Mouse (Mus musculus): ENCODE data around the gene Tomm22.
A peak's percentile ranks its signal among the peaks of the same experiment; 100 is the strongest.

The Tomm22 gene

GRCm38 (mm10) chr15:79685141-79685641, 14.5 kb downstream of the Tomm22 start:
- DNase-seq (ENCODE audit: low spot score in 2 of 2) = no peak

GRCm38 (mm10) chr15:79686046-79686869, 15.6 kb downstream of the Tomm22 start:
- peak; percentile 42 to 44 for DNase-seq (ENCODE audit: low spot score in 2 of 2)

GRCm38 (mm10) chr15:79687175-79687574, 16.5 kb downstream of the Tomm22 start:
- no peak for DNase-seq (ENCODE audit: low spot score in 2 of 2)

- DNase-seq (ENCODE audit: low spot score in 2 of 2) = peak; percentile 95 to 96
These were observed 17.1 kb downstream of the Tomm22 start, which contains the start of gene Josd1 for GRCm38 (mm10) chr15:79687646-79688267. TSS of gene Josd1 (minus strand) at chr15:79687919.

- no peak for DNase-seq (ENCODE audit: low spot score in 2 of 2)
These were observed 17.8 kb downstream of the Tomm22 start for GRCm38 (mm10) chr15:79688268-79688956.

GRCm38 (mm10) chr15:79689662-79690425, 19.2 kb downstream of the Tomm22 start:
- DNase-seq (ENCODE audit: low spot score in 2 of 2) = no peak

GRCm38 (mm10) chr15:79690426-79691022, 19.9 kb downstream of the Tomm22 start, which contains the start of gene Gtpbp1:
TSS of gene Gtpbp1 (plus strand) at chr15:79690845.
- DNase-seq (ENCODE audit: low spot score in 2 of 2) = peak; percentile 97 to 98

GRCm38 (mm10) chr15:79691023-79691508, 20.4 kb downstream of the Tomm22 start:
- peak in 1 of 2 experiments; percentile 17 for DNase-seq (ENCODE audit: low spot score in 2 of 2)

- DNase-seq (ENCODE audit: low spot score in 2 of 2) = no peak
These were observed 21.7 kb downstream of the Tomm22 start for GRCm38 (mm10) chr15:79692334-79692733.

GRCm38 (mm10) chr15:79693740-79694139, 23.1 kb downstream of the Tomm22 start:
- DNase-seq (ENCODE audit: low spot score in 2 of 2) = no peak

GRCm38 (mm10) chr15:79694512-79694911, 23.9 kb downstream of the Tomm22 start:
- DNase-seq (ENCODE audit: low spot score in 2 of 2) = no peak

GRCm38 (mm10) chr15:79695516-79695915, 24.9 kb downstream of the Tomm22 start:
- DNase-seq (ENCODE audit: low spot score in 2 of 2) = no peak

GRCm38 (mm10) chr15:79696508-79696907, 25.8 kb downstream of the Tomm22 start:
- DNase-seq (ENCODE audit: low spot score in 2 of 2) = no peak

- DNase-seq (ENCODE audit: low spot score in 2 of 2) = no peak
These were observed 26.4 kb downstream of the Tomm22 start for GRCm38 (mm10) chr15:79697011-79697410.

- no peak for DNase-seq (ENCODE audit: low spot score in 2 of 2)
These were observed 27.0 kb downstream of the Tomm22 start for GRCm38 (mm10) chr15:79697558-79698187.

GRCm38 (mm10) chr15:79706603-79707214, 36.0 kb downstream of the Tomm22 start:
- DNase-seq (ENCODE audit: low spot score in 2 of 2) = no peak

GRCm38 (mm10) chr15:79708229-79708822, 37.7 kb downstream of the Tomm22 start:
- DNase-seq (ENCODE audit: low spot score in 2 of 2) = no peak

GRCm38 (mm10) chr15:79715646-79716045, 45.0 kb downstream of the Tomm22 start:
- no peak for DNase-seq (ENCODE audit: low spot score in 2 of 2)

- no peak for DNase-seq (ENCODE audit: low spot score in 2 of 2)
These were observed 46.0 kb downstream of the Tomm22 start for GRCm38 (mm10) chr15:79716710-79717109.

Data from right cerebral cortex, adult 2 months (tissue).